Mouse (Mus musculus) kidney, adult 2 months (tissue): Measurements from ENCODE around the gene Gm10401.

ENCODE experiments used
- CTCF ChIP-seq: fragments of 200-500 bp; conservative IDR thresholded peaks from 2 replicates; pipeline ENCODE4 v1.5.1; 2011; ENCODE audit warnings: low read depth, mild to moderate bottlenecking, control low read depth, low read length, moderate library complexity, mixed read lengths; ENCODE audit not compliant: insufficient read depth, insufficient read length
- POLR2A ChIP-seq: fragments of 200-500 bp; IDR thresholded peaks from one replicate; pipeline ENCODE4 v1.6.1; 2011; ENCODE audit warnings: low read depth, low read length, control low read depth

DNA sequence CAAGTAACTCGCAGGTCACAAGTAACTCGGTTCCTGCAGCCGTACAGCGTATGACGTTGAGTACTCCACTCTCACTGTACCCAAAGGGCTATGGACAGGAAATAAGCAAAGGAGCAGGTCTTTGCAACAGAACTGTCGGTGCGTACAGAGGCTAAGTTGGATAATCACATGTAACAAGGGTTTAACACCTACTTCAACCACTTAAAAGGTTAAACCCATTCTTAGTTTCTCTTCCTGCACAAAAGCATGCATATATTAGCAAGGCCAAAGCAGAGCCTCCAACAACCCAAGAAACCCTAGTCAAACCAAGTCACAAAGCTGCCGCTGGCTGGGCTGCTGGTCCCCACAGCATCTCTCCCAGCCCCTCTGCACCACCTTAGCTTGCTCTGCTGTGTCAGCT is 34.4 kb upstream of the Gm10401 start:
- TF ChIP-seq CTCF: no peak
- TF ChIP-seq POLR2A: no peak
